Mouse (Mus musculus): ENCODE measurements around the gene Hspg2. TPM values are rescaled to one million over a fixed set of nuclear protein-coding genes. Genes with fewer than 3 reads are reported as not detected.

Hspg2 gene
- total and polyA plus RNA-seq, 3 experiments: 0.05 TPM; not detected in 2

DNA sequence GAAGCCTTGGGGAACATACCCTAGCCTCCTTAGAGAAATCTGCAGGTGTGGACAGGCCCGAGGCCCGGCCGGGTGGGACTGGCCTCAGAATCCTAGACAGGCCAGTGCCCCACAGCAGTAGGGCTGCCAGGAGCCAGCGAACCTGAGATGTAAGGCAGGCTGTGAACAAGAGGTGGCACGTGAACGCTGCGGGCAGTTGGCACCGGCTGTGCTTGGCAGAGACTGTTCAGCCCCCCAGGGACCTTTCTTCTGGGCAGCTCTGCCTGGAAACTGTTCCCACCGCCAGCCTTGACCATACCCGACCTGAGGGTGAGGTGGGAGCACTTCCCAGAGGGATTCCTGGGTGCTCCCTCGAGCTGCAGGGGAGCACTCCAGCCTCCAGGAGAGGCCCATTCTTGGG, 24.0 kb downstream of the Hspg2 start:
- Histone ChIP-seq H3K36me3 (replicated peaks) (no peaks in the 10 kb centered on the region), H3K4me3 (ENCODE audit: low read depth, low read length) (no peak overlapping the region), H3K9me3 (replicated peaks) (no peaks in the 10 kb centered on the region), H3K27me3 (ENCODE audit: insufficient read depth, low read length) (peaks cover 3% of the 10 kb centered on the region; the same call in 1 of the 2 replicates), H3K4me1 (ENCODE audit: insufficient read depth, low read depth, low read length) (no peaks in the 10 kb centered on the region; the same call in 1 of the 2 replicates)
- TF ChIP-seq GATA1 (IDR thresholded peaks at IDR 0.05; ENCODE audit: borderline replicate concordance, low read length) (no peak), TAL1 (conservative IDR thresholded peaks at IDR 0.05; ENCODE audit: low read depth, low read length) (no peak), GATA2 (IDR thresholded peaks at IDR 0.05; ENCODE audit: borderline replicate concordance, low read depth, low read length) (no peak), CTCF (IDR thresholded peaks at IDR 0.05; ENCODE audit: low read depth, low read length) (no peak), POLR2AphosphoS5 (IDR thresholded peaks at IDR 0.05; ENCODE audit: insufficient replicate concordance, low read depth, low read length) (no peak)
- DNase-seq (ENCODE audit: low spot score): no peak
- no peak for ATAC-seq (ENCODE audit: extremely low read depth, insufficient number of reproducible peaks, low FRiP score, poor library complexity, severe bottlenecking)

DNA sequence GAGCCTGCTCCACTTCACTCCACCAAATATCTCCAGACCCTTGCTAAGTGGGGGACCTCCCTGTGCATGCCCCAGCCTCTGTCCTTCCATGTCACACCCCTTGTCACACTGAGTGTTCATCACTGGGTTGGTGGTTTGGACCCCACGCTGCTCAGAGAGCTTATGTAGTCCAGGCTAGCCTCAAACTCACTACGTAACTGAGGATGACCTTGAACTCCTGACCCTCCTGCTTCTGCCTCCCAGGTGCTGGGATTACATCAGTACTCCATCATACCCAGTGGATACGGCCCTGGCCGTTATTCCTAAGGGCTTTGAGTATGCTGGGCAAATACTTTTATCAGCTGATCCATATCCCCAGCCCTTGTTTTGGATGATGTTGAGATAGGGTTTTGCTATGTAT, 24.6 kb downstream of the Hspg2 start:
- Histone ChIP-seq H3K9me3 (replicated peaks) (no peaks in the 10 kb centered on the region), H3K27me3 (ENCODE audit: insufficient read depth, low read length) (peaks cover 3% of the 10 kb centered on the region; the same call in 1 of the 2 replicates), H3K4me3 (ENCODE audit: low read depth, low read length) (no peak overlapping the region), H3K36me3 (replicated peaks) (no peaks in the 10 kb centered on the region), H3K4me1 (ENCODE audit: insufficient read depth, low read depth, low read length) (no peaks in the 10 kb centered on the region; the same call in 1 of the 2 replicates)
- no peak for ATAC-seq (ENCODE audit: extremely low read depth, insufficient number of reproducible peaks, low FRiP score, poor library complexity, severe bottlenecking)
- TF ChIP-seq GATA2 (IDR thresholded peaks at IDR 0.05; ENCODE audit: borderline replicate concordance, low read depth, low read length) (no peak), CTCF (IDR thresholded peaks at IDR 0.05; ENCODE audit: low read depth, low read length) (no peak), TAL1 (conservative IDR thresholded peaks at IDR 0.05; ENCODE audit: low read depth, low read length) (no peak), GATA1 (IDR thresholded peaks at IDR 0.05; ENCODE audit: borderline replicate concordance, low read length) (no peak), POLR2AphosphoS5 (IDR thresholded peaks at IDR 0.05; ENCODE audit: insufficient replicate concordance, low read depth, low read length) (no peak)
- no peak for DNase-seq (ENCODE audit: low spot score)

DNA sequence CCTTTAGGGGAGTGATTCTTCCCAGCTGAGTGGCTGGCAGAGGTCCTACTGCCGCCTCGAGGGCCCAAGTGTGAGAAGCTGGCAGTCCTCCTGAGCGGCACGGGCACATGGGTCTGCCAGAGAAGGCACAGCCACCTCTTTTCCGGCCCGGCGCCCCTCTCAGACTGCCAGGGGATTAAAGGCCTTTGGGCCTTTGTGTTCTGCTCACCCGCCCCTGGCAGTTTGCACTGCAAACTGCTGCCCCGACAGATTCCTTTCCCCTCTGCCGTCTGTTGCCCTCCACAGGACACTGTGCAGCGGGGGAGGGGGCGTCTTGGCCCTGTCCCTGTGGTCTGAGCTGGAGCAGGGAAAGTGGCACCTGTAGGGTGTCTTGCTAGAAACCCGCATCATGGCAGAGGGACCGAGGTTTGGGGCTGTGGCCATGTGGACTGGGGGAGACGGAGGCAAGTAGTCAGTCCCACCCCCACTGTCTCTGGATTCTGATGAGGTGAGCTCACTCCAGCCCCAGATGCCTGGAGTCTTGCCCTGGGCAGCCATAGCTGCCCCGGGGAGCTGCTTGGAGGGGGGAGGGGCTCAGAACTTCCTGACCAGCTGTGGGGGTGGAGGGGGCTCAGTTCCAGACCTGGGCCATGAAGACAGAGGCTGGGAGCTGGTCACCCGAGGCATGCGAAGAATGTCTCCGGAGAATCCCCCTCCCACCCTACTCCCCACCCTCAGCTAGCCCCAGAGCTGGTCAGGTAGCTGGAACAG, 26.4 kb downstream of the Hspg2 start:
- Histone ChIP-seq H3K27me3 (ENCODE audit: insufficient read depth, low read length) (peaks cover 3% of the 10 kb centered on the region; the same call in 1 of the 2 replicates), H3K4me3 (ENCODE audit: low read depth, low read length) (no peak overlapping the region), H3K9me3 (replicated peaks) (no peaks in the 10 kb centered on the region), H3K4me1 (ENCODE audit: insufficient read depth, low read depth, low read length) (no peaks in the 10 kb centered on the region; the same call in 1 of the 2 replicates), H3K36me3 (replicated peaks) (no peaks in the 10 kb centered on the region)
- DNase-seq (ENCODE audit: low spot score) (no peak), ATAC-seq (ENCODE audit: extremely low read depth, insufficient number of reproducible peaks, low FRiP score, poor library complexity, severe bottlenecking) (no peak)
- no peak for TF ChIP-seq TAL1 (conservative IDR thresholded peaks at IDR 0.05; ENCODE audit: low read depth, low read length)
- no peak for TF ChIP-seq POLR2AphosphoS5 (IDR thresholded peaks at IDR 0.05; ENCODE audit: insufficient replicate concordance, low read depth, low read length)
- no peak for TF ChIP-seq GATA1 (IDR thresholded peaks at IDR 0.05; ENCODE audit: borderline replicate concordance, low read length)
- TF ChIP-seq CTCF (IDR thresholded peaks at IDR 0.05; ENCODE audit: low read depth, low read length): no peak

DNA sequence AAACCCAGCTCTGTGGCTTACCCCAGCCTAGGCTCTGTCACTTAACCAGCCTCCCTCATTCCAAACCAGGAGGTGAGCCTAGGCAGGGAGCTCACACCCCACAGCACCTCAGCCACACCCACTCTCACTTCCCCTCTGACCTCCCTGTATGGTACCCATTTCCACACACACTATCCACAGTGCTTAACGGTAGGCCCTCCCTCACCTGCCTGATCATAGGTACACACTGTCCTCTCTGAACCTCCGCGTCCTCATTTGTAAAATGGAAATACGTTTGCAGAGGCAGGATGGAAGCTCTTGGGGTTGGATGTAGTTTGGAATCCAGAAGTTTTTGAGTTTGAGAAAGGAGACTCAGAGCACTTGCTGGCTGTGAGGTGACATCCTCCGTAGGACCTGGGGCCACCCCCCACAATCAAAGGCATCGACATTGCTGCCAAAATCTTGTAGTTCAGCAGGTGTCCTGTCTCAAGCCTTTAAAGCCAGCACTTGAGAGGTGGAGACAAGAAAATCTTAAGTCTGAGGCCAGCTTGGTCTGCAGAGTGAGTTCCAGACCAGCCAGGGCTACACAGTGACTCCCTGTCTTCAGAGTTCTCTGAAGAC, 27.0 kb downstream of the Hspg2 start:
- no peaks in the 10 kb centered on the region for H3K9me3 ChIP-seq (replicated peaks)
- ATAC-seq (ENCODE audit: extremely low read depth, insufficient number of reproducible peaks, low FRiP score, poor library complexity, severe bottlenecking) (no peak), DNase-seq (ENCODE audit: low spot score) (no peak)
- H3K27me3 ChIP-seq (ENCODE audit: insufficient read depth, low read length): peaks cover 3% of the 10 kb centered on the region; the same call in 1 of the 2 replicates
- TF ChIP-seq POLR2AphosphoS5 (IDR thresholded peaks at IDR 0.05; ENCODE audit: insufficient replicate concordance, low read depth, low read length) (no peak), TAL1 (conservative IDR thresholded peaks at IDR 0.05; ENCODE audit: low read depth, low read length) (no peak), GATA1 (IDR thresholded peaks at IDR 0.05; ENCODE audit: borderline replicate concordance, low read length) (no peak), GATA2 (IDR thresholded peaks at IDR 0.05; ENCODE audit: borderline replicate concordance, low read depth, low read length) (no peak), CTCF (IDR thresholded peaks at IDR 0.05; ENCODE audit: low read depth, low read length) (no peak)
- H3K4me3 ChIP-seq (ENCODE audit: low read depth, low read length): no peak overlapping the region
- no peaks in the 10 kb centered on the region for H3K36me3 ChIP-seq (replicated peaks)
- no peaks in the 10 kb centered on the region; the same call in 1 of the 2 replicates for H3K4me1 ChIP-seq (ENCODE audit: insufficient read depth, low read depth, low read length)

DNA sequence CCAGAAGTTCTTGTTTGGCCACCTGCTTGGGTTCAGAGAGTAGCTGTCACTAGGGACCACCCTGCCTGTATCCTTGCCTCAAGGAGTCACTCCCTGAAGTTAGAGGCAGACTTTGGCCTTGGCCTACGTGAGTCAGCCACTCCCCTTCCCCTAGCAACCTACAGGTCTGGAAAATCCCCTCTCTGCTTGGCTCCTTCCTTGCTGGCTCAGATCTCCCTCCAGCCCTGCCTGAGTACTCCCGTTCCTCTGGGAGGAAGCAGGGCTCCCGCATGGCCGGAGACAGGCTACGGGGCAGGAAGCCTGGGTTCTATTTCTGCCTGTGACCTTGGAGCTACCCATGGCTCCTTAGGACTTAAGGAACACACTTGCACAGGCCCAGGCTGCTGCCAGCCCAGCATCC, 28.8 kb downstream of the Hspg2 start:
- no peaks in the 10 kb centered on the region; the same call in 1 of the 2 replicates for H3K4me1 ChIP-seq (ENCODE audit: insufficient read depth, low read depth, low read length)
- no peak overlapping the region for H3K4me3 ChIP-seq (ENCODE audit: low read depth, low read length)
- peaks cover 3% of the 10 kb centered on the region; the same call in 1 of the 2 replicates for H3K27me3 ChIP-seq (ENCODE audit: insufficient read depth, low read length)
- no peaks in the 10 kb centered on the region for H3K36me3 ChIP-seq (replicated peaks)
- no peak for DNase-seq (ENCODE audit: low spot score)
- TF ChIP-seq GATA1 (IDR thresholded peaks at IDR 0.05; ENCODE audit: borderline replicate concordance, low read length): no peak
- no peak for TF ChIP-seq GATA2 (IDR thresholded peaks at IDR 0.05; ENCODE audit: borderline replicate concordance, low read depth, low read length)
- H3K9me3 ChIP-seq (replicated peaks): no peaks in the 10 kb centered on the region
- no peak for ATAC-seq (ENCODE audit: extremely low read depth, insufficient number of reproducible peaks, low FRiP score, poor library complexity, severe bottlenecking)

DNA sequence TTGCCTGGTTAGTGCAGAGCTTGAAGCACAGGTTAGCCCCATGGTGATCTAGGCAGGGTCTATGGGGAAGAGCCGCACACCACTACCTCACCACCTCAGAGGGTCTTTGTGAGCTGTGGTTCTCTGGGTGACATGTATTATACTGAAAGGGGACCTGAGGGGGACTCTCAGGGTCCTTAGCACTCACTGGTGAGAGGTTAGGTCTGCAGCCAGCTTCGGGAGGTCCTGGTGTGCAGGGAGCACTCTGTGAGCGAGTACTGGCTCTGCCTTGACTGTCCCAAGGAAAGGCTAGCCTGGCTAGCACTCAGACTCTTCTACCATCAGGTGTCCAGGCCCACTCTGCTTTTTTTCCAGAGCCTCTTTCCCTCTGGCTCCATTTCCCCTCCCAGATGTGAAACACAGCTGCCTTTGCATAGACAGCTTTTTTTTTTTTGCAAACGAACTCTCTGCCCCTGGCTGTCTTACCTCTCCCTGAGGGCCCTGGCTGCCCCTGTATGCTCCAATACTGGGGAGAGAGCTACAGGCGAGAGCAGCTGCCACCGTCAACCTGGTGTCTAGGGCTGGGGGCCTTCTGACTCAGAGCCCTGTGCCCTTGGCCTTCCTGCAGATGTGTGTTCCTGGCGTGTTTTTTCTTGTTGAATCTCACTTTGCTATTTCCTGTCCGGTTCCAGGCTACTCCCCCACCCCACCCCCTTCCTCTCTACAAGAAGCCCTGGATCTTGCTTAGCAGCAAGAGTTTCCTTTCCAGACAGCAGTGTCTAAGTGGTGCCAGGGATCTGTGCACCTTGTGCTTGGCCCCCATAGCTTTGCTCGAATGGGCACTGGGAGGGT, 29.5 kb downstream of the Hspg2 start:
- Histone ChIP-seq H3K36me3 (replicated peaks) (no peaks in the 10 kb centered on the region), H3K27me3 (ENCODE audit: insufficient read depth, low read length) (no peaks in the 10 kb centered on the region), H3K4me1 (ENCODE audit: insufficient read depth, low read depth, low read length) (no peaks in the 10 kb centered on the region; the same call in 1 of the 2 replicates), H3K9me3 (replicated peaks) (no peaks in the 10 kb centered on the region), H3K4me3 (ENCODE audit: low read depth, low read length) (no peak overlapping the region)
- DNase-seq (ENCODE audit: low spot score) (no peak), ATAC-seq (ENCODE audit: extremely low read depth, insufficient number of reproducible peaks, low FRiP score, poor library complexity, severe bottlenecking) (no peak)
- no peak for TF ChIP-seq POLR2AphosphoS5 (IDR thresholded peaks at IDR 0.05; ENCODE audit: insufficient replicate concordance, low read depth, low read length)
- no peak for TF ChIP-seq GATA2 (IDR thresholded peaks at IDR 0.05; ENCODE audit: borderline replicate concordance, low read depth, low read length)
- no peak for TF ChIP-seq CTCF (IDR thresholded peaks at IDR 0.05; ENCODE audit: low read depth, low read length)
- no peak for TF ChIP-seq TAL1 (conservative IDR thresholded peaks at IDR 0.05; ENCODE audit: low read depth, low read length)
- no peak for TF ChIP-seq GATA1 (IDR thresholded peaks at IDR 0.05; ENCODE audit: borderline replicate concordance, low read length)
